Mouse (Mus musculus): ENCODE measurements around the gene Rhebl1.

Rhebl1 gene

GRCm38 (mm10) chr15:98871916-98872888, 22.1 kb downstream of the Rhebl1 start:
- peak; percentile 94 to 96 for DNase-seq (ENCODE audit: low spot score in 2 of 2)

DNA sequence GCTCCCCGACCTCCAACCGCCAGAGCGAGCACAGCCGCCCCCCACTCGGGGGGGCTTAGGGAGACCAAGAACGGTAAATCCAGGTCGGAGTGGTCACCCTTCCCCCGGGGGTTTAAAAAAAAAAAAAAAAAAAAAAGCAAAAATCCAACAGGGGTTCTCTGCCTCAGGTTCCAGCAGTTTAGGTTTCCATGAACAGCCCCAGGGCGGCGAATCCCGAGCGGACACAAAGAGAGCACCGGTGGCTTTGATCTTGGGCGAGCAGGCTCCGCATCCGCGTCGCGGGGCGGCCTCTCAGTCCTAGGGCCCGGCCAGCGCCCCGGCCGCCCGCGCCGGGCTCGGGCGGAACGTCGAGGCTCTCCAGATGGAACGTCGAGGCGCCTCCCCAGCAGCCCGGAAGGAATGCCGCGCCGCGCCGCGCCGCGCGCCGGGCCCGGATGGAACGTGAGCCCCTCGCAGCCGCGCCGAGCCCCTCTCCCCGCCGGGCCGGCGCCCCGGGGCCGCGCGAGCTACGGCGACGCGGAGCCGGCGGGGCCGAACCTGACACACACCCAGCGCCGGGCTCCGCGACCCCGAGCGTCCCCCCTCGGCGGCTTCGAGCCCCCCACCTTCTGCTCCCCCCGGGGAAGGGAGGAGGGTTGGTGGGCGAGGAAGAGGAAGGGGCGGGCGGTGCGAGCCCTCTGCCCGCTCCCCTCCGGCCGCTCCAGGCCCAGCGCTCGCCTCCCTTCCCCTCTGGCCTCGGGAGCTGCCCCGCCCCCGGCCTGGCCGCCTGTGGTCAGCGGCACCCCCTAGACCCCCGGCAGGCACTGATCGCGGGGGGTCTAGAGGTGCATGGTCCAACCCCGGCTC, 23.0 kb downstream of the Rhebl1 start, which contains the start of gene Kmt2d:
Kmt2d (minus strand) TSS at position 135 of the 846 bp plus-strand sequence.
- DNase-seq (ENCODE audit: low spot score in 2 of 2), result no peak

- no peak for DNase-seq (ENCODE audit: low spot score in 2 of 2)
Measured at GRCm38 (mm10) chr15:98870179-98871069, 23.9 kb downstream of the Rhebl1 start.

GRCm38 (mm10) chr15:98869342-98870178, 24.8 kb downstream of the Rhebl1 start:
- no peak for DNase-seq (ENCODE audit: low spot score in 2 of 2)

DNA sequence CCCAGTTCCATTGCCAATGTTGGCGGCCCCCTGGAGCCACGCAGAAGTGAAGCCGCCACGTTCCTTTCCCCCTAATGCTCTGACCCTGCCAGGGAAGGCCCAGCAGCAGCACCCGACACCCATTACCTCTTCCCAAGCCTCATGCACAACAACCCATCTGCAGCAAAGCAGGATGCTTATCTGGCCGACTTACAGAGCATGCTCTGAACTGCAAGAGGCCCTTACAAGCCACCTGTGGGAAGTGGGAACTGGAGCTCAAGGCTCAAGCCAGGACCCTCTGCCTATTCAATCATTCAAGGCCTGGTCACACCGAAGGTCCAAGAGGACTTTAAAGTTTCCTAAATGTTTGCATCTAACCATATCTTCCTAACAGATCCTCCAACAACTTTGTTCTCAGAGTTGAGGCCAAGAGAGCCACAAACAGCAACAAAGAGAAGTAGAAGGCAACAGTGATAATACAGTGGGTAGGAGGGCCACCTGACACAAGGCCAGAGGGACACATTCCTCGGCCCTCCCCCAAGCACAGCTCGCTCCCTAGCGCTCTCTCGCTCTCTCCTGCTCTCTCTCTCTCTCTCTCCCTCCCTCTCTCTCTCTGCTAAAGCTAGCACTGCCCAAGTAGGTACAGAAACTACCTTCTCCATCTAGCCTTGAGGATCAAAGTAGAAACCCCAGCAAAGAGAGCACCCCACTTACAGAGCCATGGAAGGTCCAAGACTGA, 25.8 kb downstream of the Rhebl1 start:
- no peak for DNase-seq (ENCODE audit: low spot score in 2 of 2)

- peak in 1 of 2 experiments; percentile 37 for DNase-seq (ENCODE audit: low spot score in 2 of 2)
Measured at GRCm38 (mm10) chr15:98867321-98867720, 27.0 kb downstream of the Rhebl1 start.

- DNase-seq (ENCODE audit: low spot score in 2 of 2), result no peak
Measured at GRCm38 (mm10) chr15:98866501-98866900, 27.8 kb downstream of the Rhebl1 start.

DNA sequence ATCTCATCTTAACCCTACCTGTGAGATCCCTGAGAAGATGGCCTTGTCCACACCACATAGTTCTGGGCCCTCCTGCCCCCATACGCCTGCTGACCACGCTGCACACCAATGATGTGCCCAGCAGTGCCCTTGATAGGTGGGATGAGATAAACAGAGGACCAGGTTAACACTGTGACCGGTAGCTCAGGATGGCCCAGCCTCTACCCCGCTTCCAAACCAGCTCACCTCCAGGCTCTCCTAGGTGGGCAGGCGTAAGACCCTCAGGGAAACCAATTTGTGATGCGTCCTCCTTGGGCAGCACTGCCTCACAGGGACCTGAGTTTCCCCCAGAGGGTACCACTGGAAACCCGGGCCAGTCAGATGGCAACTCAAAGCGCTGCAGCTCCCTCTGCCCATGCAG, 28.6 kb downstream of the Rhebl1 start:
- no peak for DNase-seq (ENCODE audit: low spot score in 2 of 2)

- DNase-seq (ENCODE audit: low spot score in 2 of 2), result no peak
Measured at GRCm38 (mm10) chr15:98864951-98865350, 29.4 kb downstream of the Rhebl1 start.

DNA sequence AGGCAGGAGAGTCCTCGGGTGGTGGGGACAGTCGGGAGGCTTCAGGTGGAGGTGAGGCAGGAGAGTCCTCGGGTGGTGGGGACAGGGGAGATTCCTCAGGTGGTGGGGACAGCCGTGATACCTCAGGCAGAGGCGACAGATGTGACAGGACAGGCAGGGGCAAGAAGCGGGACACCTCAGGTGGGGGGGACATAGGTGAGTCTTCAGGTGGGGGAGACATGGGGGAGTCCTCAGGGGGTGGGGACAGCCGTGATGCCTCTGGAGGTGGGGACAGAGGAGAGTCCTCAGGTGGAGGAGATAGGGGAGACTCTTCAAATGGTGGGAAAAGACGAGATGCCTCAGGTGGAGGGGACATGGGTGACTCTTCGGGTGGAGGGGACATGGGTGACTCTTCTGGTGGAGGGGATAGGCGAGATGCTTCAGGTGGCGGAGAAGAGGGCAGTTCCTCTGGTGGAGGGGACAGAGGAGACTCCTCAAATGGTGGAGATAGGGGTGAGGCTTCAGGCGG, 30.8 kb downstream of the Rhebl1 start:
- DNase-seq (ENCODE audit: low spot score in 2 of 2), result no peak

- DNase-seq (ENCODE audit: low spot score in 2 of 2), result no peak
Measured at GRCm38 (mm10) chr15:98861701-98862410, 32.5 kb downstream of the Rhebl1 start.

DNA sequence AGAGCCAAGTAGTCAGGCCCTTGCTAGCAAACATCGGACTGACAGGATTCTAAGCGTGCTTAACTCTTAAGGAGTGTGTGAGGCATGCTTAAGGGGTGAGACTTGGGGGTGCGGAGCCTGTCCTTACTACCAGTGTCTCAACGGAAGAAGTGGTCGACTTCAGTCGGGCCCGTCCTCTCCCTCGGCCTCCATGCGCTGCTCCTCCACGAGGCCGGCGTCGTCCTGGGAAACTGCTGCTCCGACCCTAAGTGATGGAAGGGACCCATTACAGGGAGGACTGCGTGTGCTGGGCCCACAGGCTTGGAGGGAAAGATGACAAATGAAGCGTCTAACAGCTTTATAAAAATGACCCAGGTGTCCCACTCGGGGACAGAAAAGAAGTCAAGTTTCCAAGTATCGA, 33.4 kb downstream of the Rhebl1 start:
- no peak for DNase-seq (ENCODE audit: low spot score in 2 of 2)

GRCm38 (mm10) chr15:98859319-98860043, 34.9 kb downstream of the Rhebl1 start:
- DNase-seq (ENCODE audit: low spot score in 2 of 2), result no peak

DNA sequence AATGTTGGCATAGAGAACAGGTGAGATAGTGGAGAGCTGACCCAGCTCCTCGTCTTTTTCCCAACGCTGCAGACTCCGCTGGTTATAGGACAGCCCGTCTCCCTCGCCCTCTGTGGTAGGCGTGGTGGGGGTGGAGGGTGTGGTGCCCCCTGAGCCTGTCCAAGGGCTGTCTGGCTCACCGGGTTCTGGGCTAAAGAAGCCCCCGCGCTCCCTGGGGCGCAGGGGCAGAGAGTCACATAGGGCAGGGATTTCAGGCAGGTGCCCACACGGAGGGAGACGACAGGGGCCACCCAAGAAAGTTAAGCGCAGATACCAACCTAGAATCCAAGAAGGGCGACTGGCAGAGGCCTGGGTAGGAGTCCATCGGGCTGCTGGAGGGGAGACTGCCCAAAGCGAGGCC, 40.1 kb downstream of the Rhebl1 start:
- no peak for DNase-seq (ENCODE audit: low spot score in 2 of 2)

DNA sequence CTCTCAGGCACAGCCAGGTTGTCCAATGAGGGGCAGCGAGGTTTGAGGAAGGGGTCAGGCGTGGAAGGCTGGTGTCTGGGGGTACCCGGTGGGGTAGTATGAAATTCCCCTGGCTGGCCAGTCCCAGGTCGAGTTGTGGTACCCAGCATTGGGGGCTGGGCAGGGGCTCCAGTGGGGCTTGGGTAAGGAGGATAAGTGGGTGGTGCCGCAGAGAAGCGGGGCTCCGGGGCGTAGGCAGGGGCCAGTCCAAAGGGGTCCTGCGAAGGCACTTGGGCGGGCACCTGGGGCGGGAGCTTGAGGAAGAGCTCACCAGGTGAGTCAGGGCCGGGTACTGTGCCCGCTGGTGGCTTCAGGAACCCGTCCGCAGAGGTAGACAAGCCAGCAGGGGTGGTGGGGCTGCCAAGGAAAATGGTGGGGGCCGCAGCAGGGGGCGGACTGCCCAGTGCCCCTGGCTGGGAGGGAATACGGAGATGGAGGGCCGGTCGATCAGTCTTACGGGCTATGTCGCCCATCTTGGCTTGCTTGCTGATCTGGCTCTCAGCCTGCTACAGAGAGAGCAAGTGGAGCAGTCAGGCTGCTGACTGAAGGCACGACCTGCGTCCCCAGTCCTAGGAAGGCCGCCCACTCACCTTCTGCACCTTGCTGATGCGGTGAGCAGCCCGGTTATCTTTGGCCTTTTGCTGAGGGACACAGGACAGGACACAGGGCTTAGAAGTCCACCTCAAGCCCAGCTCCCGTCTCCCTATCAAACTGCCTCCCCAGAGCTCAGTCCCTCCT, 41.0 kb downstream of the Rhebl1 start:
- DNase-seq (ENCODE audit: low spot score in 2 of 2), result no peak

- DNase-seq (ENCODE audit: low spot score in 2 of 2), result no peak
Measured at GRCm38 (mm10) chr15:98852733-98853132, 41.6 kb downstream of the Rhebl1 start.

DNA sequence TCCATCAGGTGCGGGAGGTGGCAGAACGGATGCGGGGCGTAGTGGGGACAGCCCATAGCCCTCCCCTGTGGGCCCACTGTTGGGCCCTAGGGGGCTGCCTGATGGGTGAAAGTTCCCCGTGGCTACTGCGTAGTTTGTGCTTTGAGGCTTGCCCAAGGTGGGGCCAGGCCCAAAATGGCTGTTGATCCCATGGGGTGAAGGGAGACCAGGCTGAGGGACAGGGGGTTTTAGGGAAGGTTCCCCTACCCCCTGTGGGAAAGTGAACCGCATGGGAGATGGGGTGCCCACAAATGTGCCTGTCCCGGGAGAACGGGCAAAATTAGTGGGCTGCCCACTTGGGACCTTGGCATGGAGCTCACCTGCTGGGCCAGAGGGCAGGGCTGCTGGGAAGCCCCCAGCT, 42.3 kb downstream of the Rhebl1 start:
- no peak for DNase-seq (ENCODE audit: low spot score in 2 of 2)
